Mouse (Mus musculus) limb, embryonic 11.5 days (tissue): Measurements from ENCODE around the gene Cpsf4l. TPM values are rescaled to one million over a fixed set of nuclear protein-coding genes. Genes with fewer than 3 reads are reported as not detected.

ENCODE experiments used
- ATAC-seq: fragments of 200-750 bp; cut with Nextera tagmentation; 2 replicates; pipeline ENCODE4 v1.8.0; 2017; ENCODE audit warnings: low read depth; ENCODE audit not compliant: insufficient number of reproducible peaks, low FRiP score, low TSS enrichment
- DNase-seq: peaks from one replicate; pipeline ENCODE4 v3.0.0-alpha.2; 2015; ENCODE audit warnings: low spot score
- H3K27ac ChIP-seq: fragments of 300-500 bp; sonication (generic); replicated peaks from 2 replicates; pipeline ENCODE4 v1.5.1; 2014; ENCODE audit warnings: low read depth, mild to moderate bottlenecking, low read length
- H3K27me3 ChIP-seq: fragments of 300-500 bp; sonication (generic); 2 replicates; pipeline ENCODE4 v1.6.1; 2014; ENCODE audit warnings: mild to moderate bottlenecking, low read length, mixed read lengths; ENCODE audit not compliant: control insufficient read depth, insufficient read depth
- H3K36me3 ChIP-seq: fragments of 300-500 bp; sonication (generic); 2 replicates; pipeline ENCODE4 v1.6.1; 2014; ENCODE audit warnings: mild to moderate bottlenecking, low read length, moderate library complexity, mixed read lengths; ENCODE audit not compliant: control insufficient read depth, insufficient read depth
- H3K4me1 ChIP-seq: fragments of 300-500 bp; sonication (generic); 2 replicates; pipeline ENCODE4 v1.6.1; 2014; ENCODE audit warnings: low read length, mixed read lengths; ENCODE audit not compliant: control insufficient read depth, insufficient read depth
- H3K4me2 ChIP-seq: fragments of 300-500 bp; sonication (generic); 2 replicates; pipeline ENCODE4 v1.6.1; 2014; ENCODE audit warnings: low read depth, mild to moderate bottlenecking, moderate library complexity; ENCODE audit not compliant: severe bottlenecking
- H3K4me3 ChIP-seq: fragments of 300-500 bp; sonication (generic); 2 replicates; pipeline ENCODE4 v1.5.1; 2014; ENCODE audit warnings: low read depth, low read length
- H3K9ac ChIP-seq: fragments of 300-500 bp; sonication (generic); 2 replicates; pipeline ENCODE4 v1.6.1; 2014; ENCODE audit warnings: mild to moderate bottlenecking, low read length
- H3K9me3 ChIP-seq: fragments of 300-500 bp; sonication (generic); 2 replicates; pipeline ENCODE4 v1.6.1; 2016; ENCODE audit warnings: low read length; ENCODE audit not compliant: control insufficient read depth
- WGBS: fragments of 180-500 bp; shearing (Covaris S2); extraction: QIAGEN DNeasy Blood & Tissue Kit; methylation state at CpG from one replicate; pipeline ENCODE4 v1.1.7; 2014; 5-methylcytosine and 5-hydroxymethylcytosine counted together
- polyA plus RNA-seq: library from polyadenylated mRNA; unstranded; fragments of >200 nt; fragmentation: Nextera tagmentation; extraction: Ambion mirVana; gene quantifications from 2 replicates; pipeline ENCODE4 v1.2.1, GENCODE M21; 2014

The Cpsf4l gene
- polyA plus RNA-seq, 1 experiment from 2014 or later, result 0.51 TPM

DNA sequence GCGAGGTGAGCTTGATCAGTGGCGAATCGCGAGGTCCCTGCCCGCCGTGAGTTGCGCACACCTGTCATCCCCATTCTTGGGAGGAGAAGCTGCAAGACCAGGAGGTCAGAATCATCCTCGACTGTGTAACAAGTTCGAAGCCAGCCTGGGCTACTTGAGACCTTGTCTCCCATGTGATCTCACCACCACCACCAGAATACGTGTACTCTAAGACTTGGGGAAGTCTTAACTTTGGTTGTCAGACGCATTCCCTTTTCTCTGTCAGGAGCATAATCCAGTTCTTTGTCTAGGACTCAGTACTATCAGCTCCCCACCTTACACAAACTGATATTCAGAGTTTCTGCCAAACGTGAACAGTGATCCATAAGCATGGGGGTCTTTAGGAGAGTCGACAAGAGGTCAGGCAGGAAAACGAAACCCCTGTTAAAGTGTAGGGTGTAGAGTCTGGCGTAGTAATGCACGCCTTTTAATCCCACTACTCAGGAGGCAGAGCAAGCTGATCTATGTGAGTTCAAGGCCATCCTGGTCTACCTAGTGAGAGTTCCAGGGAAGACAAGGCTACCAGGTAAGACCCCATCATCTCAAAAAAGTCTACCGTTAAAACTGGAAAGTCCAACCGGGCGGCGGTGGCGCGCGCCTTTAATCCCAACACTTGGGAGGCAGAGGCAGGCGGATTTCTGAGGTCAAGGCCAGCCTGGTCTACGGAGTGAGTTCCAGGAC lies 24.9 kb downstream of the Cpsf4l start:
- Histone ChIP-seq H3K4me2 (peak overlapping the region; percentile 74), H3K27me3 (no peaks in the 10 kb centered on the region), H3K4me1 (peaks cover 8% of the 10 kb centered on the region), H3K36me3 (peaks cover 14% of the 10 kb centered on the region), H3K27ac (peak overlapping the region; percentile 38; the same call in 1 of the 2 replicates), H3K4me3 (peak overlapping the region; percentile 90), H3K9ac (peak overlapping the region; percentile 89), H3K9me3 (no peaks in the 10 kb centered on the region)
- 44% methylated on average over 25 of the region's 25 CpGs for WGBS
- DNase-seq, result no peak
- no peak for ATAC-seq

DNA sequence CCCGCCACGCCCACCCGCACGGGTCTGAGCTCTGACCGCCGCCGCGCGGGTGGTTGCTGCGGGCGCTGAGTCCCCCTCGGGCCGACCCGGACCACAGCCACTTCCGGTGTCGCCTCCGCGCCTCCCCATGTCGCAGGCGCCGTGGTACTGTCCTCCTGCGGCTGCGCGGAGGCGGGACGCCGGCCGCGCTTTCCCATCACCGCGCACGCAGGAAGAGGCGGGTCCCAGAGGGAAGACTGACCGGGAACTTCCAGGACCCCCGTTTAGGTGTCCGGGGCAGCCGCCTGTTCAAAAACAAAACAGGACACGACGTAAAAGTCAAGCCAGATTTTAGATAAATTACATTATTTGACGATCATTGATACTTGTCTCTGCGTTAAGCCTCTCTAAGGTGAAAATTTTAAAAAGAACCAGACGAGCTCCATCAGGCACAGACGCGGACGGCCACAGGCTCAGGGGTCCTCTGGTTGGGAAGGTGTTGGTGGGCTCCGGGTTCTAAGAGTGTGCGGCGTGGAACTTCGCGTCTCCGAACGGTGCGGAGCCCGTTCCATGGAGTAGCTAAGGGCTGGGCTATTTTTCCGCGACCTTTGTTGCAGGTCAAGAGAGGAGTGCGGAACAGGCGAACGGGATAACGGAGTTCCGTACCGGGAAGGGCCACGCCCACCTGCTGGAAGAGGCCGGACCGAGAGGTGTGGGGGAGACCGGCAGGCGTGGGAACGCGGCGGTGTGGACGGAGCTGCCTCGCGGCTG lies 25.7 kb downstream of the Cpsf4l start, which contains the start of the genes Fam104a and D11Wsu47e:
Gene Fam104a, minus strand, starts transcription at position 199 of the 750 bp plus-strand sequence.
Gene D11Wsu47e, plus strand, starts transcription at position 456 of the 750 bp plus-strand sequence.
- peak; percentile 92 for ATAC-seq
- H3K4me3 ChIP-seq, result peak within 1 kb of the TSS; percentile 90
- peaks cover 8% of the 10 kb centered on the region for H3K4me1 ChIP-seq
- under 1% methylated on average over 70 of the region's 73 CpGs for WGBS
- H3K36me3 ChIP-seq, result peaks cover 7% of the 10 kb centered on the region
- no peaks in the 10 kb centered on the region for H3K9me3 ChIP-seq
- H3K27me3 ChIP-seq, result no peaks in the 10 kb centered on the region
- H3K4me2 ChIP-seq, result peak within 1 kb of the TSS; percentile 74
- H3K9ac ChIP-seq, result peak within 1 kb of the TSS; percentile 89
- DNase-seq, result peak; percentile 97
- peak within 1 kb of the TSS; percentile 97 for H3K27ac ChIP-seq

DNA sequence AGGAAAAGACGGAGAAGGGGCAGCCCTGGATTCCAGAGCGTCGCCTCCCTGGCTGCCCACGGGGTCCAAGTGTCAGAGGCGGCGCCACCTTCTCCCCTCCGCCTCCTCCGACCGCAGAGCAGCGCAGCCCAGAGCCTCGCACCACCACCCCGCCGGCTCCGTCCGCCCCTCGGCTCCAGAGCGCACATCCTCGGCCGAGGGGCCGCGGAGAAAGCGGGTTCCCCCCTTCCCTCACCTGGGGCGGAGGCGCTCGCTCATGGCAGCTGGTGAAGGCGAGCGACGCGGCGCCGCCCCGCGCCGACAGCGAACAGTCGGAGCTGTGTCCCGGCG lies 26.2 kb downstream of the Cpsf4l start:
- Histone ChIP-seq H3K36me3 (peaks cover 3% of the 10 kb centered on the region), H3K4me1 (peaks cover 8% of the 10 kb centered on the region), H3K9me3 (no peaks in the 10 kb centered on the region), H3K4me3 (peak overlapping the region; percentile 90), H3K27ac (peak overlapping the region; percentile 97), H3K4me2 (peak overlapping the region; percentile 74), H3K27me3 (no peaks in the 10 kb centered on the region), H3K9ac (peak overlapping the region; percentile 89)
- ATAC-seq (no peak), DNase-seq (no peak)
- whole genome bisulfite sequencing, result 0% methylated on average over 26 of the region's 38 CpGs

DNA sequence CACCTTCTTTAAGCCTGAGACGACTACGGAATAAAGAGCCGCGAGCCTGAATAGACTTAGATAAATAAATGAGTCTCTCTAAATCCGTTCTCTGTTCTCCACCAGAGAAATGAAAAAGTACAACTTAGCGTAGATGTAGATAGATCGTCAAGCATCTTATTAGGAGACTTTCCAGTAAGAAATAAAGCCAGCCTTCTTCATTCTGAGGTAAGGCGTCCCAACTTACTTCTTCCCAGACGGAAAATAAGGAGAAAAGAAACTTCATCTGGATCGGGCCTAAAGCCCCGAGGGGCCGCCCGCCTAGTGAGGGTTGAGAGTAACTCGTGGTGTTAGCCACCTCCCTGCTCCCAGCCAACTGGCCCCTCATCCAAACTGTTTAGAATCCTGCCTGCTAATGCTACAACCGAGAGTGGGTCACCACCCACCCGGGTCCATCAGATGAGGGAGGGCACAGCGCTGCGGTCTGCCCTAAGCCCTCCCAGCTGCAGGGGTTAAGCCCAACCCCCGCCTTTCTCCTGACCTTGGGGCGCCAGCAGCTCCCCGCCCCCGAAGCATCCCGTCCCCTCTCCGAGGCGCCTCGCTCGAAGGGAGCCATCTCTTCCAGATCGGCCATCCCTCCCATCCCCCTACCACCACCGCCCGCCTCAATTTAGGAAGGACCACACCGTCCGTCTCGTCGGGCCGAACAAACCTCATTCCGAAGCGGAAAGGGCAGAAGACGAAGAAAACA lies 26.8 kb downstream of the Cpsf4l start:
- Histone ChIP-seq H3K27ac (peak overlapping the region; percentile 97), H3K4me3 (peak overlapping the region; percentile 90), H3K9ac (peak overlapping the region; percentile 89), H3K27me3 (no peaks in the 10 kb centered on the region), H3K36me3 (peaks cover 2% of the 10 kb centered on the region; the same call in 1 of the 2 replicates), H3K4me1 (peaks cover 8% of the 10 kb centered on the region), H3K4me2 (peak overlapping the region; percentile 74), H3K9me3 (no peaks in the 10 kb centered on the region)
- ATAC-seq, result peak; percentile 31; the same call in 1 of the 2 replicates
- DNase-seq, result peak; percentile 67
- WGBS, result 3% methylated on average over 38 of the region's 38 CpGs

DNA sequence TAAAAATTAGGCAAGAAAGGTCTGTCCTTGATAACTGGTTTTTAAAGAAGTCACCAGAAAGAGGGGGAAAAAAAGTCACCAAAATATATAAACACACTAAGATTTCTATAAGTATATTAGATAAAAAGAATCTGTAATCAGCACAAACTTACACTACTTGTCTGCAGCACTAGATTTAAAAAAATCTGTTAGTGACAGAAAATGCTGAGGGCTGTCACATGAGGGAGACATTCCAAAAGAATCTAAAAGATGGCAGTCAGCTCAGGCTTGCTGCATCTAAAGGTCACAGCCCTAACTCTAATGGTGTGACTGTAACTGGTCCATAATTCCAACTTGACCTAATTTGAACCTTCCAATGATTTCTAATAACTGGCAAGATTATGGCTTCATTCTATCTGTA lies 27.8 kb downstream of the Cpsf4l start:
- no peak overlapping the region; the same call in 1 of the 2 replicates for H3K4me2 ChIP-seq

DNA sequence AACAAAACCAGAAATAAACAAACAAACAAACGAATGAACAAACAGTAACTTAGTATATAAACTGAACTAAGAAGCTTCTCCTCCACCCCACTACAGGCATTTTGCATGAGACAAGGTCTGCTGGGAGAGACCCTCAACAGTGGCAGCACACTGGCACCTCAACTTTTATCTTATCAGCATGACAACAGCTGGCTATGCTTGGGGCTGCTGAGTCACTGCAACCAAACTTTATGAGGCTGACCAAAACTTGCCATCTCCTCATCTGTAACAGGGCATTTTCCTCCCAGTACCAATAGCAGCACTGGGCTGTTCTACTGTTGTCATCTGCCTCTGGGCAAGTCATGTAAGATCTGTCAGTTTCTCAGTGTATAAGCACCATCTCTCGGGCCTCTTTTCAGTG lies 28.9 kb downstream of the Cpsf4l start:
- Histone ChIP-seq H3K27ac (no peak overlapping the region), H3K4me1 (peaks cover 8% of the 10 kb centered on the region), H3K4me2 (no peak overlapping the region), H3K4me3 (no peak overlapping the region), H3K36me3 (peaks cover 9% of the 10 kb centered on the region; the same call in 1 of the 2 replicates), H3K27me3 (no peaks in the 10 kb centered on the region), H3K9me3 (no peaks in the 10 kb centered on the region), H3K9ac (no peak overlapping the region)
- DNase-seq, result no peak
- ATAC-seq, result no peak
- WGBS, result 86% methylated on average over 2 of the region's 2 CpGs

More for the DNA sequence above, 27.8 kb downstream of the Cpsf4l start:
- Histone ChIP-seq H3K27me3 (no peaks in the 10 kb centered on the region), H3K27ac (no peak overlapping the region), H3K4me3 (no peak overlapping the region), H3K36me3 (peaks cover 2% of the 10 kb centered on the region; the same call in 1 of the 2 replicates), H3K9me3 (no peaks in the 10 kb centered on the region), H3K4me1 (peaks cover 8% of the 10 kb centered on the region), H3K9ac (no peak overlapping the region)
- no peak for DNase-seq
- no peak for ATAC-seq

DNA sequence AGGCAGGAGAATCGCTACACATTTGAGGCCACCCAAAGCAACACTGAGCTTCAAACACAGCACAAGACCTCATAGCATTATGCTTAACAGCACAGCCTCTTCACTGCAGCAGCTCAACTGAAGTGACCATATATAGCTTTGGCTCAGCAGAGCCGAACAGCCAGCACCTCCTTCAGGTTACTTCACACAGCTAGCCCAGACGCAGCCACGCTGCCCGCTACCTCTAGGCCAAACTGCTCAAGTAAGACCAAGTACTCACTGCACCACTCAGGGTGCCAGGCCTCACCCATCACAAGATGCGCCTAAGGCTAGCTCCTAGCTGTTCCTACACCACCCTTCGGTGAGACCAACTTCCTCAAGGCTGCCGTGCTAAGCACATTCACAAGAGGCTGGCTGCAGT lies 31.4 kb downstream of the Cpsf4l start:
- WGBS, result 90% methylated on average over 8 of the region's 8 CpGs
- Histone ChIP-seq H3K36me3 (peaks cover 9% of the 10 kb centered on the region; the same call in 1 of the 2 replicates), H3K27me3 (no peaks in the 10 kb centered on the region), H3K9me3 (no peaks in the 10 kb centered on the region), H3K4me2 (no peak overlapping the region), H3K4me3 (no peak overlapping the region), H3K9ac (no peak overlapping the region), H3K27ac (no peak overlapping the region), H3K4me1 (peaks cover 4% of the 10 kb centered on the region; the same call in 1 of the 2 replicates)
- no peak for ATAC-seq
- DNase-seq, result no peak

DNA sequence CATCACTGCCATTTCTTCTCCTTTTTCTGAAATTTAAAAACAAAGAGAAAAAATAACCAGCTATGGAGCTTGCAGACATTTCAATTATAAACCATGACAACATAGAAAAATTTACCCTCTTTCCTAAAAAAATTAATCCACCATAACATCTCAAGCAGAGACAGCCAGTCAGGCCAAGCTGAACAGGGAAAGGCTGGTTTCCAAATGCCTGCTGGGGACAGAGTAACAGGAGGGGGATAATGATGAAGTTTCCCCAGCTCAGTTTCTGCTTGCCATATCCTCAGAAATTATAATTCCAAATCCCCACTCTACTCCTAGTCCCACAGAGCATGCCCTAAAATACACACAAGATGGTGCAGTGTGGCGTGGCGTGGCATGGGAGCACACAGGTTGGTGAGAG lies 32.4 kb downstream of the Cpsf4l start:
- 89% methylated on average over 2 of the region's 2 CpGs for WGBS
- H3K4me1 ChIP-seq, result peaks cover under 1% of the 10 kb centered on the region; the same call in 1 of the 2 replicates
- H3K9me3 ChIP-seq, result no peaks in the 10 kb centered on the region
- peaks cover 10% of the 10 kb centered on the region; the same call in 1 of the 2 replicates for H3K36me3 ChIP-seq
- no peak overlapping the region for H3K4me2 ChIP-seq
- H3K4me3 ChIP-seq, result no peak overlapping the region
- ATAC-seq, result no peak
- no peak for DNase-seq
- no peak overlapping the region for H3K27ac ChIP-seq
- no peaks in the 10 kb centered on the region for H3K27me3 ChIP-seq
- H3K9ac ChIP-seq, result no peak overlapping the region
